Mouse (Mus musculus) CD8-positive naive resting alpha-beta T cell, adult 2 months (primary cell): ENCODE data around the gene Nup37.
A peak's percentile ranks its signal among the peaks of the same experiment; 100 is the strongest.

Experiments
- DNase-seq, 2 experiments: peaks; one replicate each; pipeline ENCODE4 v3.0.0; 2022; ENCODE audit warnings: low read depth in 2 of 2, low spot score in 2 of 2

Gene Nup37

DNA sequence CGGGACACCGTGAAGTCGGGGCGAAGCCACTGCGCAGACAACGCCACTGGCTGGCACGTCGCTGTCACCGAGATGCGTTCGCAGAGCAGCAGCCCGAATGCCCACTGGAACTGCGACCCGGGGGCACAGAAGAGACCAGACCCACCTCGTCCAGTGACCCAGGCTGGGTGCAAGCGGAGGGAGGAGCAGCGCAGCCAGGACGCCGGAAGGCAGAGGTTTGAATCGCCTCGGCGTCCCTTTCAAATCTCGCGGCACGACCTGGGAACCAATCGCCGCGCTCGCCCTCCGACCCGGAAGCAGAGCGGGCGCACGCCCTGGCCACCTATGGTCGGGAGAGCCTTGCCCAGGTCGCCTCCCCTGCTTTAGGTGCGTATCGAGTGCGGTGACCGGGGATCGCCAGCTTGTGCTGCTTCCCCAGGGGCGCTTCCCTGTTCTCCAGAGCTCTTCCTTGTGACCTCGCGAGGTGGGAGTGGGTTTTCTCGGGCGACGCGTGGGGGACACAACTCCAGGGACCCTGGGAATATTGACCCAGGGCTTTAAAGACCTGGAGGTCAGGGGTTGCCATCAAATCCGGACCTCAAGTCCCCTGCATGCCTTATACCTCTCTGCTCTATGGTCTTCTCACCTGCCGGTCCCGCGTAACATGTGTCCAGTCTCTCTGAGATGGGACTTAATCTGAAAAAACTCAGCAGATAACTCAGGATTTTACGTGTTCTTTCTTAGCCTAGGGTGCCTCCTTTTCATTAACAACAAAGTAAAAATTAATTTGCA, at the start of gene Nup37, which contains the start of gene Parpbp:
TSS of gene Nup37 (plus strand) at position 286 of the 771 bp plus-strand sequence.
TSS of gene Parpbp (minus strand) at position 235 of the 771 bp plus-strand sequence.
- peak; percentile 82 to 86 for DNase-seq

- no peak for DNase-seq
These were observed 40.6 kb upstream of the Nup37 start for GRCm38 (mm10) chr10:88106169-88106568.

DNA sequence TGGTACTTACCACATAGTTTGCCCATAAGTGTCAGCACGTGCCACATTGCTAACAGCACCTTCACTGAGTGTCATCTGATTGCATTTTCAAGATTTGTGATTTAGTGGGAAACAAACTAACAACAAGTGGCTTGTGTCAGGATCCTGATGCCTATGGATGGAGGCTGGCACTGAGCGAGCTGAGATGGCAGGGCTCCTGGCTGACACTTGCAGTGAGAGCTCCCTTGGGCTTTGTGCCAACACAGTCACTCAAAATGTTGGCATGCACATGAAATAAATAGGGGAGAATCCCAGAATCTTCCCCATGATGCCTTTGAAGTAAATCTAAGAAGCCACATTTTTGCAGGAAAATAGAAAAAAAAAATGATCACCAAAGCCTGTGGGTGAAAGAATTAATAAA, 33.5 kb upstream of the Nup37 start:
- DNase-seq: no peak

GRCm38 (mm10) chr10:88119721-88120120, 27.1 kb upstream of the Nup37 start:
- no peak for DNase-seq

DNA sequence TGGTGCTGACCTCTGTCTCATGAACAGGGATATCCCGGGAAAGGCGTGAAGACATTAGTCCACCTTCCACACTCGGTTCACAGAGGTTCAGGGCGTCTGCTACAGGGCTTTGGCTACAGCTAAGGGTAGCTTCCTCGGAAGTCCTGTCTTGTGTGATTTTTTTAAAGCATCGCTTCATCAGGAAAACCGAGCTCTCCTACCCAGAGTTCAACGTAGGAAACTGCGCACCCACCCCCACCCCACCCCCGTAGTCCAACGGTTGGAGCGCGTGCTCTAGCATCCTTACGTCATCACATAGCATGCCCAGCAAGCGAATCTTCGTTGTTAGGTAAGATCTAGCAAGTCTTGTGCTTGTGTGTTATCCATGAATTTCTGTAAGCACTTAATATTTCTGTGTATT, 11.2 kb upstream of the Nup37 start:
- no peak for DNase-seq

- no peak for DNase-seq
These were observed 605 bp upstream of the Nup37 start for GRCm38 (mm10) chr10:88146187-88146586.

GRCm38 (mm10) chr10:88150381-88150780, 3.6 kb downstream of the Nup37 start:
- DNase-seq: no peak

DNA sequence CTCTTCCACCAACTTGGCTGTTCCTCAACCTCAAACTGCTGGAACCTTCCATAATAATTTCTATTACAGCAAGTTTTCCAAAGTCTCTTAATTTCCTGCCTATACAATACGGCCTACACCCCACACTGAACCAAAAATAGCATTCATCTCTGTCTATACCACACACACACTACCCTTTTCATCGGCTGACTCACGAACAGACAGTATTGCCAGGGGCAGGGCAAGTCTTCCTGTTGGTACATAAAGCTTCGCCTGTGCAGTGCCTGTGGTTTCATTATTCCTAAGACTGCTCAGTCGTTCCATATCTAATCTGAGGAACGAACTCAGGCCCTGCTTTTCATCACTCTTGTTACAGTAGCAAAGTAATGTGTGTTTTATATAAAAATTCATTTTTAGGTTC, 4.9 kb downstream of the Nup37 start:
- no peak for DNase-seq

- no peak for DNase-seq
These were observed 15.3 kb downstream of the Nup37 start for GRCm38 (mm10) chr10:88162096-88162495.

DNA sequence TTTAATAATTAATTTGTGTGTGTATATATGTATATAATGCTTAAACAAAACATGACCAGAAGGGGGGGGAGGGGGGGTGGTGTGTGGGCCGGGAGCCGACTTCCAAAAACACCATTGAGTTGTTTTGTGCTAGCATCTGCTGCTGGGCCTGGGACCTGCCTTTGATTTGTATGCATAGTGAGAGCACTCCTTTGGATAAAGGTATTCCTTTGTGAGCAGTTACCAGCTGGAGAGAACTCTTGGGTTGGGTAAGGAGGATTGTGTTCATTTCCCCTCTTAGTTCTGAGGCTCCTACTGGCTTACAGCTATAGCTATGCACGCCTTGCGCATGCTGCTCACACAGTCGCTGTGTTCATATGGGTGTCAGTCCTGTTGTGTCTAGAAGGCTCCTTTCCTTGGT, 15.9 kb downstream of the Nup37 start:
- DNase-seq: no peak

GRCm38 (mm10) chr10:88166158-88166557, 19.4 kb downstream of the Nup37 start:
- DNase-seq: peak in 1 of 2 experiments; percentile 12

DNA sequence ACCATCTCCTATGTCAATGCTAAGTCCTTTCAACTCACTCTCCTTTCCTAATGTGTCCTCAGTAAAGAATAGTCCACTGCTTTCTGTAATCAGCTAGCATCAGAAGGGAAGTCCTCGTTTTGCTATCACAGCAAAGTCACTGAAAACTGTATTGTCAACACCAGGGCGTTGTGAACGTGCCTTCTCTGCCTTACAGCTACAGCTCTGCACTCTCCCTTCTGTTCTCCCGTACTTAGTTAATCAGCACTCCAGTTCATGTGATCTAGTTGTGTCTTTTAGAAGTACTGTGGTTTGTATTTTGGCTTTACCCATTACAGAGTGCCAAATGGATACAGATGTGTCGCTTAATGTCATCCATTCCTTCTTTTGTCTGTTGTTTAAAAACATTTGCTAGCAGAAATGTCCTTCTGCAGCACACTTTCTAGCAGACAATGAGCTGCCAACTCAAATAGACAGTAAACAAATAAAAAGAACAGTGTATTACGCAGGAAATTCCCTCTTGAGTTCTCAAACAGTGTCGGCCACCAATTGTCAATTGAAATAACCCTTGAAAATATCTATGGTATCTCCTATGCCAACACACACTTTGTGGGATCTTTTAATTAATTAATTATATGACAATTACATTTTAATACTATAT, 20.8 kb downstream of the Nup37 start:
- no peak for DNase-seq

GRCm38 (mm10) chr10:88200541-88200940, 53.7 kb downstream of the Nup37 start:
- no peak for DNase-seq

DNA sequence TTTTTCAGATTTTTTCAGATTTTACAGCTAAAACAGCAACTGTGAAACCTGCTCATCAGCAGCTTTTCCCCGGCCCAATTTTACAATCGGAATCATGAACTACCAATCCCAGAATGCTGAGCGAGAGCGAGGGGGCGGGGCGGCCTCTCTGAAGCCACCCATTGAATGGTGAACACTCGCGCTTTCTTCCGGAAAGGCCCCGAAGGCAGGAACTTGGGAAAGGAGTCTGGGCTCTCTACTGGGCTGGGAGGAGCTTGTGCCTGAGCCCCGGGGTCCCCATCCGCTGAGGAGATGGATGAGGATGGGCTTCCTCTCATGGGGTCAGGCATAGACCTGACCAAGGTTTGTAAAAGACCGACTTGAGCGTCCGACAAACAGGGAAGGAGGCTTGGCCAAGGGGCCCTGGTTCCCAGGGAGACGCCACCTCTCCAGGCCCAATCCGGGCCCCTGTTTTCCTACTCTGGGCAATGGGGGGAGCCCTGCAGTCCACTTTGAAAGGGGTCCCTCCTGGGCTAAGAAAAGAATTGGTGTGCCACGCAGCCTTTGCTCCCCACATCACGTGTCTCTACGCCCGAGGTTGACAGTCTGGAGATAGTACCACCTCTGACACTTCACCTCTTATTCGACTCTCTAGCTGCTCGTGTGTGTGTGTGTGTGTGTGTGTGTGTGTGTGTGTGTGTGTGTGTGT, 54.3 kb downstream of the Nup37 start, which contains the start of gene Washc3:
TSS of gene Washc3 (plus strand) at position 143 of the 688 bp plus-strand sequence.
- peak; percentile 70 to 81 for DNase-seq

DNA sequence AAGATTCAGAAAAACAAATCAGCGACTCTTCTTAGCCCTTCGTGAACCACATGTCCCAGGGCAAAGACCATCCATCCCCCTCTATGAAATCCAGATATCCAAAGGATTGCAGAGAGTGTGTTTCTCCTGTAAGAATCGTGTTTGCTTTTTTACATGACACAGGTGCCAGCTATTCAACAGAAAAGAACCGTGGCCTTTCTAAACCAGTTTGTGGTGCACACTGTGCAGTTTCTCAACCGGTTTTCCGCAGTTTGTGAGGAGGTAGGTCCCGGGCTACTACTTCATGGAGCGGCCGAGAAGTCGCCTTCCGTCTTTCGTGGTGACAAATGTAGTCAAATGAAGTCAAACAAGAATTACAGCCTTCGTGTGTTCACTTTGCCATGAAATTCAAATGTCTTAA, 54.9 kb downstream of the Nup37 start:
- DNase-seq: no peak

GRCm38 (mm10) chr10:88202581-88202980, 55.8 kb downstream of the Nup37 start:
- DNase-seq: peak in 1 of 2 experiments; percentile 12

- DNase-seq: peak; percentile 16 to 35
These were observed 56.4 kb downstream of the Nup37 start for GRCm38 (mm10) chr10:88203236-88203635.

DNA sequence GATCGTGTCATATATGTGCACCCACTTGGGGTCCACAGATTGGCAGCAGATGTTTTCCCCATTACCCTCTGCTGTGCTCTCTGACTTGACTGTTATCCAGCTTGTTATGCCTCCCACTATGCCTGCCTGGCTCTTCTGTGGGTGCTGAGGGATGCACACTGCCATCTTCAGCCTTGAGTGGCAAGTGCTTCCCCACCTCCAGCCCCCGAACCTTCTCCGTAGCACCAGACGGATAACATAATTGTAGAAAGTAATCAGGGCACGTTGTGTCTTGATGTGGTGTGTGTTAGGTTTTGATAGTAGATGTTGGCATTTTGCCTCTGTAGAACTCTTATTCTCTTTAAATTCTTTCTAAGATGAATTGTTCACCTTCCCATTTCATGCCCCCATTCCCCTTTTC, 65.9 kb downstream of the Nup37 start:
- no peak for DNase-seq

GRCm38 (mm10) chr10:88214800-88215514, 68.2 kb downstream of the Nup37 start:
- DNase-seq: no peak

DNA sequence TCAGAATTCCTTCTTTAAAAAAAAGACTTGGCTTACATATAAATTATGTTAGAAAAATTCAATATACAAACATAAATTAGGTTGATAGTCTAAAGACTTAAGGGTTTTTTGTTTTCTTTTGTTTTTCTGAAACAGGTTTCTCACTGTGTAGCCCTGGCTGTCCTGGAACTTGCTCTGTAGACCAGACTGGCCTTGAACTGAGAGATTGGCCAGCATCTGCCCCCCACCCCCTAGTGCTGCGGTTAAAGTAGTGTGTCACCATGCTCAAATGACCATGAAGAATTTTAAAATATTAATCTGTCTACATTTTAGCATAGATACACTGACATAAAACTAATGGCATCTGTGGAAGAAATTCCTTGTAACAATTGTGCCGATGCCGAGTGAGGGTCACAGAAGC, 71.4 kb downstream of the Nup37 start:
- DNase-seq: no peak

DNA sequence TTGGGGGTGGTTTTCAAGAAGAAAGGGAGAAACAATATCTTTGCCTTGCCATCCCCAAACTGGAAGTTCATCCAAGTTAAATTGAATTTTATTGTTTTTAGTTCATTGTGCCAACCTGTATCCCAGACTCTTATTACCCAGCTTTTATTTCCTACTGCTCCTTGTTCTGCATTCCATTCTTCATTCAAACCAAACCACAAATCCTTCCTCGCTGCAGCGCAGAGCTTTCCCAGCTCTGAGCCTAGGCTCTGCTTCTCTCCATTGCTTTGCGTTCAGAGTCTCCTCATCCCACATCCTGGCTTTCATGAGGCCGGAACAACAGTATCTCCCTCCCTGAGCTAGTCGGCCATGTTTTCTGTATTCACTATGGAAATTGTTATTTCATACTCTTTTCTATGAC, 74.9 kb downstream of the Nup37 start:
- DNase-seq: no peak
